ENCODE assay signal across 10 mouse cellular contexts in the genomic region with DNA sequence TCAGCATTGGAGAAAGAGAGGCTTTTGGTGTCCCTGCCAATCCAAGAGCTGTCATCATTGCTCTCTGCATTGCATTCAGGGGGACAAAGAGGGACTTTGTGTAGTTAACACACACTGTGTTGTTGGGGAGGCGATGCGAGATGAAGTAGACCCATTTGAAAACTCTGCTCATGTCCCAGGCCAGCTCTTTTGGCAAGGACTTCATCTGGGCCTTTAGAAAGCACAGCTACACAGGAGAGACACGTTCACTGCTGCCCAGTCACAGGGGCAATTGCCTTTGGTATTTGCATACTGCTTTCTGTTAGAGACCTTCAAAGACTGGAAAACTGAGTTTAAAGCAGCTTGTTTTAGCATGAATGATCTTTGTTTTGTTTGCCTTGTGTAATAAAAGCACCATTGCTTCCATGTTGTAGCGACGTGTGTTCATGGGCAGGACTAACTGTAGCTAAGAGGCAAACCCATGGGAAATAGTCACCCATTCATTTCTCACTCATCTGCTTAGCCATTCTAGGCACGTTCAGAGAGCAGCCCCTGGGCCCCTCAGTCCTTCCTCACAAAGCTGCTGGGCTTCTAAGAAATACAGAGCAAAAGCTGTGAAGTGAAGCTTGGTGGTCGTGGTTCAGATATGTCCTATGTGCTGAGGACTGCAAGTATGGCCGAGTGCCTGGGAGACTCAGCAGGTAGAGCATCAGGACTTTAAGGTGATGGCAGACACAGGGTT.
DNase-seq lines count a peak whose midpoint lies in the region; ATAC-seq and TF ChIP-seq lines count a peak whose summit lies in the region.
"Had no signal": no experiment of that assay in that cellular context is flagged by ENCODE, and none has a peak within 500 bp of the region (broad histone marks: within the 10 kb centered on the region; RNA-seq: fewer than 3 reads in every experiment).

No protein-coding gene starts in this region.

- DNase-seq in testis, postnatal 14 days (ENCODE audit: low spot score), result no peak
- DNase-seq in hindbrain, embryonic 14.5 days (ENCODE audit: low spot score), result peak; percentile 44
- no peak for DNase-seq in midbrain, embryonic 10.5 days (ENCODE audit: low spot score)
- no peak for DNase-seq in thymus, postnatal 10 days (ENCODE audit: low spot score in 2 of 2)
- no peak for DNase-seq in heart, embryonic 10.5 days (ENCODE audit: low spot score)
- no peak for DNase-seq in heart, adult 8-10 months (ENCODE audit: low spot score)
- no peak for DNase-seq in gastrocnemius, adult 2 months
- DNase-seq: thymus, adult 18-20 months had no signal

- H3K4me3 ChIP-seq in testis, adult 2 months (ENCODE audit: control insufficient read depth, low read depth, low read length), result peak overlapping the region; percentile 63
- no peak overlapping the region for H3K4me3 ChIP-seq in hindbrain, embryonic 14.5 days (replicated peaks; ENCODE audit: low read length)
- no peak overlapping the region for H3K4me3 ChIP-seq in midbrain, embryonic 10.5 days
- H3K4me3 ChIP-seq in heart, embryonic 10.5 days, result no peak overlapping the region
- no peak overlapping the region for H3K4me3 ChIP-seq in gastrocnemius, adult 2 months

- no peak overlapping the region for H3K4me2 ChIP-seq in hindbrain, embryonic 14.5 days (replicated peaks)

- no peaks in the 10 kb centered on the region for H3K36me3 ChIP-seq in testis, adult 2 months (ENCODE audit: control insufficient read depth, insufficient read depth, low read length)
- H3K36me3 ChIP-seq in hindbrain, embryonic 14.5 days (replicated peaks; ENCODE audit: control insufficient read depth, insufficient read depth), result no peaks in the 10 kb centered on the region
- no peaks in the 10 kb centered on the region for H3K36me3 ChIP-seq in midbrain, embryonic 10.5 days
- H3K36me3 ChIP-seq in heart, embryonic 10.5 days, result no peaks in the 10 kb centered on the region

- no peaks in the 10 kb centered on the region for H3K9me3 ChIP-seq in hindbrain, embryonic 14.5 days (ENCODE audit: control insufficient read depth, low read length)
- no peaks in the 10 kb centered on the region for H3K9me3 ChIP-seq in midbrain, embryonic 10.5 days (replicated peaks)
- H3K9me3 ChIP-seq in heart, embryonic 10.5 days, result no peaks in the 10 kb centered on the region

- peaks cover 2% of the 10 kb centered on the region; the same call in 1 of the 2 replicates for H3K4me1 ChIP-seq in testis, adult 2 months (ENCODE audit: control insufficient read depth, insufficient read depth, low read length)
- no peaks in the 10 kb centered on the region for H3K4me1 ChIP-seq in hindbrain, embryonic 14.5 days (replicated peaks; ENCODE audit: control insufficient read depth, insufficient read depth, low read length)
- H3K4me1 ChIP-seq in midbrain, embryonic 10.5 days, result peaks cover 18% of the 10 kb centered on the region
- no peaks in the 10 kb centered on the region for H3K4me1 ChIP-seq in heart, embryonic 10.5 days

- no peak overlapping the region for H3K9ac ChIP-seq in hindbrain, embryonic 14.5 days
- H3K9ac ChIP-seq: liver, embryonic 14.5 days had no signal

- intact Hi-C loops in gastrocnemius, adult 2 months (cut with DNase I), result no loop called here

- no peaks in the 10 kb centered on the region for H3K27me3 ChIP-seq in testis, adult 2 months (ENCODE audit: control insufficient read depth, insufficient read depth, low read length)
- no peaks in the 10 kb centered on the region for H3K27me3 ChIP-seq in hindbrain, embryonic 14.5 days (ENCODE audit: control insufficient read depth, insufficient read depth, low read length)
- H3K27me3 ChIP-seq in midbrain, embryonic 10.5 days (ENCODE audit: low read depth, poor library complexity, severe bottlenecking), result no peaks in the 10 kb centered on the region
- H3K27me3 ChIP-seq in heart, embryonic 10.5 days (ENCODE audit: insufficient read depth, poor library complexity, severe bottlenecking), result peaks cover 3% of the 10 kb centered on the region; the same call in 1 of the 2 replicates

- H3K27ac ChIP-seq in testis, adult 2 months (ENCODE audit: control insufficient read depth, insufficient read depth, low read depth, low read length), result no peak overlapping the region
- H3K27ac ChIP-seq in hindbrain, embryonic 14.5 days, result peak overlapping the region; percentile 49; the same call in 1 of the 2 replicates
- H3K27ac ChIP-seq in midbrain, embryonic 10.5 days (replicated peaks), result peak overlapping the region; percentile 72
- no peak overlapping the region for H3K27ac ChIP-seq in heart, embryonic 10.5 days
- no peak overlapping the region for H3K27ac ChIP-seq in gastrocnemius, adult 2 months
- H3K27ac ChIP-seq: liver, embryonic 14.5 days had no signal

- no peak for TF ChIP-seq CTCF in testis, adult 2 months (IDR thresholded peaks at IDR 0.05; ENCODE audit: control insufficient read depth, insufficient read depth, insufficient replicate concordance, low read depth, low read length)
- no peak for TF ChIP-seq CTCF in gastrocnemius, adult 2 months (IDR thresholded peaks at IDR 0.05)

- ATAC-seq in hindbrain, embryonic 14.5 days (ENCODE audit: low FRiP score), result peak; percentile 83

- no peak for TF ChIP-seq POLR2A in testis, adult 2 months (IDR thresholded peaks at IDR 0.05; ENCODE audit: control insufficient read depth, low read depth, low read length)

- WGBS in hindbrain, embryonic 14.5 days, result 47% methylated on average over 8 of the region's 8 CpGs
- 80% methylated on average over 8 of the region's 8 CpGs for whole genome bisulfite sequencing in midbrain, embryonic 10.5 days
- 78% methylated on average over 8 of the region's 8 CpGs for WGBS in heart, embryonic 10.5 days

Comparison
In these comparisons a context has a peak if more than half of its experiments do, and no peak if none do; other contexts are left out.
1. H3K27ac ChIP-seq: peak in hindbrain, embryonic 14.5 days (single experiment) and midbrain, embryonic 10.5 days (single experiment); none in testis, adult 2 months (single experiment), heart, embryonic 10.5 days (single experiment) and gastrocnemius, adult 2 months (single experiment).